Mouse (Mus musculus): Measurements from ENCODE around the gene Gm28230.

- TF ChIP-seq CTCF (IDR thresholded peaks at IDR 0.05; ENCODE audit: insufficient read depth, low read length): no peak
- no peak for TF ChIP-seq POLR2A (IDR thresholded peaks at IDR 0.05; ENCODE audit: borderline replicate concordance, extremely low read depth, low read depth, low read length)
Observed at GRCm38 (mm10) chr2:74703720-74704392, 22.7 kb upstream of the Gm28230 start.

Data from lung, adult 2 months (tissue).